In the genomic region with DNA sequence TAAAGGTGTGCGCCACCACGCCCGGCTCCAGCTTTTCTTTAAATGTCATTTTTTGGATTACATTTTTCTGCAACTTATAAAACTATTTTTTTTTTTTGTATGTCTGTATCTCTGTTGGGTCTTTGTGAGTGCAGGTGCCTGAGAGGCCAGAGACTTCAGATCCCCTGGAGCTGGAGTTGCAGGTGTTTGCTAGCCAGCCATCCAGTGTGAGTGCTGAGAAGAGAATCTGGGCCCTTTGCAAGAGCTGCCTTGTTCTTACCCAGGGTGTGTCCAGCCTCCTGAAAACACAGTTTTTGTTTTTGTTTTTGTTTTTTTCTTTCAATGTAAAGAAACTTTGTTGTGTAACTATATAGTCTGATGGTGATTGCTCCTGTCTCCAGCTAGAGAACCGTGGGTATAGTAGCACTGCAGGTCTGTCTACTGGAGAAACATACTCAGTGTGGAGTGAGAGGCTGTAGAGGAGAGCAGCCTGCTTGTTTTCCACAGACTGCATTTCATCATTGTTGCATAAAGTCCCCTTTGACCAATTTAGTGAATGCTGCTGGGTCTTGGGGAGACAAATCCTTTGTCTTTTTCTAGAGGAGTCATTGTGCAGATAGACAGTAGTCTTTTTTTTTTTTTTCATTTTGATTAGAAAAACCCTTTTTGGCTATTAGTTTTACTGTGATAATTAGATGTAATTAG, we compare ENCODE assay signal across 20 mouse cellular contexts. TPM values are rescaled to one million over a fixed set of nuclear protein-coding genes. Genes with fewer than 3 reads are reported as not detected.
DNase-seq lines count a peak whose midpoint lies in the region; ATAC-seq and TF ChIP-seq lines count a peak whose summit lies in the region.
"Had no signal": no experiment of that assay in that cellular context is flagged by ENCODE, and none has a peak within 500 bp of the region (broad histone marks: within the 10 kb centered on the region; RNA-seq: fewer than 3 reads in every experiment).

No protein-coding gene starts in this region.

- peak overlapping the region; percentile 4; the same call in 1 of the 2 replicates for H3K9ac ChIP-seq in forebrain, embryonic 14.5 days (ENCODE audit: low read length)
- H3K9ac ChIP-seq in forebrain, embryonic 15.5 days (replicated peaks) = no peak overlapping the region
- H3K9ac ChIP-seq in liver, postnatal 0 days (replicated peaks) = no peak overlapping the region
- H3K9ac ChIP-seq in liver, embryonic 12.5 days = no peak overlapping the region
- peak overlapping the region; percentile 32; the same call in 1 of the 2 replicates for H3K9ac ChIP-seq in CH12.LX (ENCODE audit: insufficient read depth, low read depth)
- H3K9ac ChIP-seq: embryonic facial prominence, embryonic 13.5 days; hindbrain, embryonic 15.5 days; lung, embryonic 14.5 days; neural tube, embryonic 12.5 days had no signal

- H3K27ac ChIP-seq in forebrain, embryonic 14.5 days (ENCODE audit: low read depth, low read length) = no peak overlapping the region
- H3K27ac ChIP-seq in forebrain, embryonic 15.5 days (replicated peaks) = no peak overlapping the region
- H3K27ac ChIP-seq in liver, postnatal 0 days (ENCODE audit: low read depth) = peak overlapping the region; percentile 67
- H3K27ac ChIP-seq in liver, embryonic 12.5 days = no peak overlapping the region
- no peak overlapping the region for H3K27ac ChIP-seq in CH12.LX (ENCODE audit: insufficient read depth, low read depth)
- H3K27ac ChIP-seq: embryonic facial prominence, embryonic 13.5 days; heart, embryonic 10.5 days; hindbrain, embryonic 15.5 days; kidney, postnatal 0 days; neural tube, embryonic 12.5 days had no signal

- no peak for ATAC-seq in forebrain, embryonic 14.5 days
- ATAC-seq in forebrain, embryonic 15.5 days (replicated peaks) = no peak
- peak; percentile 66; the same call in 1 of the 2 replicates for ATAC-seq in liver, postnatal 0 days
- ATAC-seq in liver, embryonic 12.5 days = no peak

- H3K36me3 ChIP-seq in forebrain, embryonic 14.5 days (ENCODE audit: control insufficient read depth, insufficient read depth, low read length) = peaks cover 5% of the 10 kb centered on the region
- peaks cover 4% of the 10 kb centered on the region; the same call in 1 of the 2 replicates for H3K36me3 ChIP-seq in forebrain, embryonic 15.5 days
- H3K36me3 ChIP-seq in liver, postnatal 0 days (replicated peaks; ENCODE audit: insufficient read depth, low read length) = peaks cover 5% of the 10 kb centered on the region
- peaks cover 16% of the 10 kb centered on the region for H3K36me3 ChIP-seq in liver, embryonic 12.5 days
- peaks cover 12 to 49% of the 10 kb centered on the region in 2 experiments for H3K36me3 ChIP-seq in CH12.LX (replicated peaks in 1 of 2; ENCODE audit: control insufficient read depth in 1 of 2, insufficient read depth in 1 of 2, low read length in 1 of 2)

- no peak for TF ChIP-seq CTCF in liver, postnatal 0 days (IDR thresholded peaks at IDR 0.05; ENCODE audit: low read depth)
- TF ChIP-seq CTCF in CH12.LX (conservative IDR thresholded peaks at IDR 0.05 in 1 of 2, IDR thresholded peaks at IDR 0.05 in 1 of 2; ENCODE audit: low read depth in 2 of 2, low read length in 2 of 2) = no peak

- no peak overlapping the region for H3K4me3 ChIP-seq in forebrain, embryonic 14.5 days (ENCODE audit: low read depth, low read length)
- H3K4me3 ChIP-seq in forebrain, embryonic 15.5 days = no peak overlapping the region
- no peak overlapping the region for H3K4me3 ChIP-seq in liver, postnatal 0 days (ENCODE audit: low read depth, low read length)
- no peak overlapping the region for H3K4me3 ChIP-seq in liver, embryonic 12.5 days
- no peak overlapping the region for H3K4me3 ChIP-seq in CH12.LX (replicated peaks in 1 of 3; ENCODE audit: low read depth in 2 of 3, low read length in 2 of 3, poor library complexity in 1 of 3)
- H3K4me3 ChIP-seq: embryonic facial prominence, embryonic 13.5 days; heart, embryonic 10.5 days; hindbrain, embryonic 15.5 days; neural tube, embryonic 12.5 days had no signal

- H3K9me3 ChIP-seq in forebrain, embryonic 14.5 days (replicated peaks; ENCODE audit: control insufficient read depth, low read length) = no peaks in the 10 kb centered on the region
- H3K9me3 ChIP-seq in forebrain, embryonic 15.5 days = no peaks in the 10 kb centered on the region
- H3K9me3 ChIP-seq in liver, postnatal 0 days (ENCODE audit: low read length) = no peaks in the 10 kb centered on the region
- H3K9me3 ChIP-seq in liver, embryonic 12.5 days (replicated peaks) = no peaks in the 10 kb centered on the region
- no peaks in the 10 kb centered on the region for H3K9me3 ChIP-seq in CH12.LX (replicated peaks; ENCODE audit: low read length)
- H3K9me3 ChIP-seq: embryonic facial prominence, embryonic 13.5 days; heart, embryonic 10.5 days; hindbrain, embryonic 15.5 days; neural tube, embryonic 12.5 days had no signal

- TF ChIP-seq POLR2A in CH12.LX (IDR thresholded peaks at IDR 0.05; ENCODE audit: low read depth, low read length) = no peak

- WGBS in forebrain, embryonic 14.5 days = 70% methylated on average over 4 of the region's 4 CpGs
- WGBS in forebrain, embryonic 15.5 days = 73% methylated on average over 4 of the region's 4 CpGs
- WGBS in liver, postnatal 0 days (ENCODE audit: insufficient replicate concordance) = 87% methylated on average over 4 of the region's 4 CpGs
- 91% methylated on average over 4 of the region's 4 CpGs for WGBS in liver, embryonic 12.5 days (ENCODE audit: insufficient replicate concordance)

- no peak overlapping the region for H3K4me2 ChIP-seq in forebrain, embryonic 14.5 days (ENCODE audit: low read length)
- H3K4me2 ChIP-seq in forebrain, embryonic 15.5 days (replicated peaks) = no peak overlapping the region
- no peak overlapping the region for H3K4me2 ChIP-seq in liver, postnatal 0 days (ENCODE audit: low read depth, low read length)
- no peak overlapping the region for H3K4me2 ChIP-seq in liver, embryonic 12.5 days
- peak overlapping the region; percentile 42 for H3K4me2 ChIP-seq in CH12.LX (ENCODE audit: insufficient read depth, low read depth, poor library complexity, severe bottlenecking)
- H3K4me2 ChIP-seq: embryonic facial prominence, embryonic 13.5 days; hindbrain, embryonic 15.5 days; lung, embryonic 14.5 days; neural tube, embryonic 12.5 days had no signal

- H3K79me2 ChIP-seq in CH12.LX (replicated peaks; ENCODE audit: control insufficient read depth, extremely low read depth, insufficient read depth, poor library complexity, severe bottlenecking) = peaks cover 96% of the 10 kb centered on the region

- DNase-seq in forebrain, embryonic 14.5 days (ENCODE audit: low spot score) = no peak
- no peak for DNase-seq in liver, postnatal 0 days
- DNase-seq in CH12.LX (ENCODE audit: extremely low read depth) = no peak
- peak; percentile 39 to 52 for DNase-seq in thymus, postnatal 10 days (ENCODE audit: low spot score in 2 of 2)
- no peak for DNase-seq in c-Kit-positive CD71-positive TER-119-positive erythroid progenitor cells, embryonic 14.5 days (ENCODE audit: low spot score)
- no peak for DNase-seq in left cerebral cortex, adult 18-20 months (ENCODE audit: low spot score in 2 of 2)
- DNase-seq: adrenal gland, postnatal 10 days; cerebellum, adult 9-11 months; gastrocnemius, postnatal 25 days; heart, postnatal 14 days; kidney, adult 11 months; lung, embryonic 14.5 days; lung, postnatal 4 days had no signal

- TF ChIP-seq RAD21 in CH12.LX (IDR thresholded peaks at IDR 0.05; ENCODE audit: low read depth, low read length) = no peak

- dilution Hi-C loops in CH12.LX (cut with MboI; ENCODE audit: extremely low pct_ligation_motif_present, extremely low pct_unique_long_range_greater_than_20kb, low sequenced_read_pairs) = no loop called here

- H3K27me3 ChIP-seq in forebrain, embryonic 14.5 days (replicated peaks; ENCODE audit: control insufficient read depth, insufficient read depth, low read length) = no peaks in the 10 kb centered on the region
- no peaks in the 10 kb centered on the region for H3K27me3 ChIP-seq in forebrain, embryonic 15.5 days
- H3K27me3 ChIP-seq in liver, postnatal 0 days (ENCODE audit: insufficient read depth, low read length) = no peaks in the 10 kb centered on the region
- H3K27me3 ChIP-seq in liver, embryonic 12.5 days (replicated peaks) = no peaks in the 10 kb centered on the region
- H3K27me3 ChIP-seq in CH12.LX (replicated peaks) = no peaks in the 10 kb centered on the region
- H3K27me3 ChIP-seq: embryonic facial prominence, embryonic 13.5 days; hindbrain, embryonic 15.5 days; neural tube, embryonic 12.5 days had no signal

- TF ChIP-seq EP300 in liver, postnatal 0 days (IDR thresholded peaks at IDR 0.05; ENCODE audit: low read depth) = no peak
- no peak for TF ChIP-seq EP300 in CH12.LX (IDR thresholded peaks at IDR 0.05; ENCODE audit: low read length)

- in situ Hi-C loops in CH12.LX (cut with MboI; ENCODE audit: low pct_ligation_motif_present, low pct_unique_long_range_greater_than_20kb, low sequenced_read_pairs) = no loop called here

- peaks cover 22% of the 10 kb centered on the region for H3K4me1 ChIP-seq in forebrain, embryonic 14.5 days (ENCODE audit: control insufficient read depth, insufficient read depth, low read length)
- peaks cover 45% of the 10 kb centered on the region for H3K4me1 ChIP-seq in forebrain, embryonic 15.5 days
- peaks cover 16% of the 10 kb centered on the region for H3K4me1 ChIP-seq in liver, postnatal 0 days (ENCODE audit: insufficient read depth)
- peaks cover 35% of the 10 kb centered on the region for H3K4me1 ChIP-seq in liver, embryonic 12.5 days
- H3K4me1 ChIP-seq in CH12.LX (ENCODE audit: control insufficient read depth in 1 of 2, insufficient read depth in 2 of 2) = peaks cover 2 to 41% of the 10 kb centered on the region in 2 experiments; a peak in 3 of 4 replicates

TF ChIP-seq in CH12.LX, 34 proteins besides CTCF, POLR2A, EP300 and RAD21:
- TF ChIP-seq ZMIZ1 (IDR thresholded peaks at IDR 0.05; ENCODE audit: low read depth, low read length) (no peak), IRF4 (IDR thresholded peaks at IDR 0.05; ENCODE audit: low read depth, low read length) (no peak), TCF12 (IDR thresholded peaks at IDR 0.05; ENCODE audit: low read depth, low read length) (no peak)
TF ChIP-seq in CH12.LX: peak in this region for 0.

RNA-seq across cellular contexts. Expression of a gene that starts 6.9 kb away (rescaled TPM):
- polyA plus RNA-seq in forebrain, embryonic 14.5 days (2014; fragmentation: Nextera tagmentation; extraction: Ambion mirVana) = 7.7 and 8.4 TPM in 2 replicates
- 7.5 and 9.0 TPM in 2 replicates for polyA plus RNA-seq in forebrain, embryonic 15.5 days (2015; fragmentation: Nextera tagmentation; extraction: Ambion mirVana)
- polyA plus RNA-seq in liver, postnatal 0 days (2015; fragmentation: Nextera tagmentation; extraction: Ambion mirVana) = 3.5 and 3.7 TPM in 2 replicates
- 6.1 and 6.5 TPM in 2 replicates for polyA plus RNA-seq in liver, embryonic 12.5 days (2016; fragmentation: Nextera tagmentation; extraction: Ambion mirVana)
- total RNA-seq in CH12.LX (2012; rRNA removed) = 59.9 and 76.8 TPM in 2 replicates
- total RNA-seq in CH12.LX (2014; rRNA removed) = 54.4 and 62.1 TPM in 2 replicates
- polyA plus RNA-seq in CH12.LX (2012; ENCODE audit: insufficient read length, low read depth) = 63.3 and 70.8 TPM in 2 replicates
- total RNA-seq in left cerebral cortex, adult 18-20 months (2021) = 10 to 100 TPM; 67.3 to 69.2 TPM

Comparison
In these comparisons a context has a peak if more than half of its experiments do, and no peak if none do; other contexts are left out.
1. H3K9ac ChIP-seq: peak in forebrain, embryonic 14.5 days (single experiment) and CH12.LX (single experiment); none in forebrain, embryonic 15.5 days (single experiment), liver, postnatal 0 days (single experiment) and liver, embryonic 12.5 days (single experiment).
2. DNase-seq: peak in thymus, postnatal 10 days (2 of 2); none in forebrain, embryonic 14.5 days (single experiment), liver, postnatal 0 days (single experiment), CH12.LX (single experiment), c-Kit-positive CD71-positive TER-119-positive erythroid progenitor cells, embryonic 14.5 days (single experiment) and left cerebral cortex, adult 18-20 months (0 of 2).